Mouse (Mus musculus): ENCODE results near the gene Fry.

The Fry gene

GRCm38 (mm10) chr5:150177757-150178156 is 59.3 kb downstream of the Fry start:
- TF ChIP-seq GATA4 (IDR thresholded peaks at IDR 0.05; ENCODE audit: insufficient replicate concordance, low read length) = no peak

GRCm38 (mm10) chr5:150178194-150178801 is 59.9 kb downstream of the Fry start:
- TF ChIP-seq GATA4 (IDR thresholded peaks at IDR 0.05; ENCODE audit: insufficient replicate concordance, low read length) = no peak

GRCm38 (mm10) chr5:150180985-150181607 is 62.7 kb downstream of the Fry start:
- no peak for TF ChIP-seq GATA4 (IDR thresholded peaks at IDR 0.05; ENCODE audit: insufficient replicate concordance, low read length)

GRCm38 (mm10) chr5:150184959-150185358 is 66.5 kb downstream of the Fry start:
- TF ChIP-seq GATA4 (IDR thresholded peaks at IDR 0.05; ENCODE audit: insufficient replicate concordance, low read length) = no peak

GRCm38 (mm10) chr5:150186121-150186520 is 67.7 kb downstream of the Fry start:
- no peak for TF ChIP-seq GATA4 (IDR thresholded peaks at IDR 0.05; ENCODE audit: insufficient replicate concordance, low read length)

- no peak for TF ChIP-seq GATA4 (IDR thresholded peaks at IDR 0.05; ENCODE audit: insufficient replicate concordance, low read length)
Observed at GRCm38 (mm10) chr5:150186676-150187075, 68.2 kb downstream of the Fry start.

GRCm38 (mm10) chr5:150188031-150188430 is 69.6 kb downstream of the Fry start:
- TF ChIP-seq GATA4 (IDR thresholded peaks at IDR 0.05; ENCODE audit: insufficient replicate concordance, low read length) = no peak

GRCm38 (mm10) chr5:150190454-150191358 is 72.3 kb downstream of the Fry start:
- no peak for TF ChIP-seq GATA4 (IDR thresholded peaks at IDR 0.05; ENCODE audit: insufficient replicate concordance, low read length)

- TF ChIP-seq GATA4 (IDR thresholded peaks at IDR 0.05; ENCODE audit: insufficient replicate concordance, low read length) = no peak
Observed at GRCm38 (mm10) chr5:150195514-150196210, 77.2 kb downstream of the Fry start.

- TF ChIP-seq GATA4 (IDR thresholded peaks at IDR 0.05; ENCODE audit: insufficient replicate concordance, low read length) = 0 out of 2 replicates have a peak, but pooled peaks have one; percentile 14
Observed at GRCm38 (mm10) chr5:150196211-150196585, 77.8 kb downstream of the Fry start.

- TF ChIP-seq GATA4 (IDR thresholded peaks at IDR 0.05; ENCODE audit: insufficient replicate concordance, low read length) = no peak
Observed at GRCm38 (mm10) chr5:150196881-150197311, 78.5 kb downstream of the Fry start.

GRCm38 (mm10) chr5:150206749-150207148 is 88.3 kb downstream of the Fry start:
- no peak for TF ChIP-seq GATA4 (IDR thresholded peaks at IDR 0.05; ENCODE audit: insufficient replicate concordance, low read length)

- no peak for TF ChIP-seq GATA4 (IDR thresholded peaks at IDR 0.05; ENCODE audit: insufficient replicate concordance, low read length)
Observed at GRCm38 (mm10) chr5:150207596-150207995, 89.2 kb downstream of the Fry start.

GRCm38 (mm10) chr5:150208009-150208408 is 89.6 kb downstream of the Fry start:
- no peak for TF ChIP-seq GATA4 (IDR thresholded peaks at IDR 0.05; ENCODE audit: insufficient replicate concordance, low read length)

GRCm38 (mm10) chr5:150214081-150214480 is 95.6 kb downstream of the Fry start:
- TF ChIP-seq GATA4 (IDR thresholded peaks at IDR 0.05; ENCODE audit: insufficient replicate concordance, low read length) = no peak

All from liver, adult (tissue).